Mouse (Mus musculus): ENCODE data around the gene Snrnp27. TPM values are rescaled to one million over a fixed set of nuclear protein-coding genes. Genes with fewer than 3 reads are reported as not detected.

Snrnp27 gene
- total and polyA plus RNA-seq, 2 experiments from 2014 or later = 10.3 to 86.6 TPM

DNA sequence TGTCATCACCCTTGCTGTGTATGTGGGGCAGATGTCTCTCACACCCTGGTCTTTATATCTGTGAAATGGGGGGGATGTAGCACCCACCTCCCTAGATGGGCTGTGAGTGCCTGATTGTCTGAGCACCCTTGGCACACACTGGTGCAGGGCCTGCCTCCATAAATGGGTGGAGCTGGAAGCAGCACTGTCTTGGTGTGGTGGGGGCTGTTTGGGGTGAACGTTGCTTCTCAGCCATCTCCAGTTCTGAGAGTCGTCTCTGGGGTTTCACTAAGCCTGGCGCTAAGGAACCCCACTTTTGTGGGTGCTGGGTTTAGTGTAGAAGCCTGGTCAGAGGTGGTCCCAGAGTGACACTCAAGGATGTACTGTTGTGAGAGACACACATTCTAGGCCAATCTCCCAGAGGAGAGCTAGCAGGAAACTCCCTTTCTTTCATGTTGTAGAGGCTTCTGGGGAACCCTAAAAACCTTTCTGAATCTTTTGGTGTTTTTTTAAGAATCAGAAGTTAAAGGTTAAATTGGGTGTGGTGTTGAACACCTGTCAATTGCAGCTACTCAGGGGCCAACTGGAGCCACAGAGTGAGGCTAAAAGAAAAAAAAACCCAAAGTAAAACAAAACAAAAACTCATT lies 39.4 kb downstream of the Snrnp27 start:
- Histone ChIP-seq H3K4me3 (ENCODE audit: low read depth, low read length) (no peak overlapping the region), H3K27me3 (ENCODE audit: control insufficient read depth, insufficient read depth, low read length) (no peaks in the 10 kb centered on the region), H3K9me3 (replicated peaks; ENCODE audit: control insufficient read depth, low read length) (no peaks in the 10 kb centered on the region), H3K4me1 (ENCODE audit: control insufficient read depth, insufficient read depth) (no peaks in the 10 kb centered on the region), H3K36me3 (replicated peaks; ENCODE audit: control insufficient read depth, insufficient read depth, low read length) (peaks cover 18% of the 10 kb centered on the region), H3K4me2 (ENCODE audit: low read depth, low read length) (no peak overlapping the region), H3K9ac (replicated peaks; ENCODE audit: low read depth, low read length) (no peak overlapping the region), H3K27ac (ENCODE audit: low read depth) (no peak overlapping the region)
- TF ChIP-seq CTCF (IDR thresholded peaks at IDR 0.05; ENCODE audit: low read depth) (no peak), EP300 (IDR thresholded peaks at IDR 0.05; ENCODE audit: low read depth) (no peak)
- WGBS = 59% methylated on average over 3 of the region's 3 CpGs
- no peak for ATAC-seq (ENCODE audit: insufficient read depth, low read depth)
- no peak for DNase-seq (ENCODE audit: low spot score)

DNA sequence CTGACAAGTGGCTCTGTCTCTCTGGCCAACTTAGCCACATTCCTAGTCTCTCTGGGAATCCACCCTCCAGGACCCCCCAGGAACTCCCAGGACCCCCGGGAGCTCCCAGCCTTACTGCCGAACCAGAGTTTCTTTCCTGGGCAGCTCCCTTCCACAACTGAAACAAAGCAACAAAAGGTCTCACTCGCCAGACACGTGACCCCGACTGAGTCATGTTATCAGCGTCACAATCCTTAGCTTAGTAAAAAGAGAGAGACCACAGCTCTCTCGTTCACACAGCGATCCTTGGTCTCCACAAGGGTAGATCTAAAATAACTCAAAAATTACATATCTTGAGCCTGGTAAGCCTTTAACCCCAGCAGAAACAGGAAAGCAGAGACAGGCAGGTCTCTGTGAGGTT lies 42.6 kb downstream of the Snrnp27 start:
- no peaks in the 10 kb centered on the region for H3K9me3 ChIP-seq (replicated peaks; ENCODE audit: control insufficient read depth, low read length)
- WGBS = 54% methylated on average over 8 of the region's 8 CpGs
- DNase-seq (ENCODE audit: low spot score) (no peak), ATAC-seq (ENCODE audit: insufficient read depth, low read depth) (no peak)
- no peaks in the 10 kb centered on the region for H3K4me1 ChIP-seq (ENCODE audit: control insufficient read depth, insufficient read depth)
- H3K27ac ChIP-seq (ENCODE audit: low read depth) = no peak overlapping the region
- no peak for TF ChIP-seq EP300 (IDR thresholded peaks at IDR 0.05; ENCODE audit: low read depth)
- TF ChIP-seq CTCF (IDR thresholded peaks at IDR 0.05; ENCODE audit: low read depth) = no peak
- no peak overlapping the region for H3K4me2 ChIP-seq (ENCODE audit: low read depth, low read length)
- H3K9ac ChIP-seq (replicated peaks; ENCODE audit: low read depth, low read length) = no peak overlapping the region
- H3K4me3 ChIP-seq (ENCODE audit: low read depth, low read length) = no peak overlapping the region
- H3K27me3 ChIP-seq (ENCODE audit: control insufficient read depth, insufficient read depth, low read length) = no peaks in the 10 kb centered on the region
- no peaks in the 10 kb centered on the region for H3K36me3 ChIP-seq (replicated peaks; ENCODE audit: control insufficient read depth, insufficient read depth, low read length)

DNA sequence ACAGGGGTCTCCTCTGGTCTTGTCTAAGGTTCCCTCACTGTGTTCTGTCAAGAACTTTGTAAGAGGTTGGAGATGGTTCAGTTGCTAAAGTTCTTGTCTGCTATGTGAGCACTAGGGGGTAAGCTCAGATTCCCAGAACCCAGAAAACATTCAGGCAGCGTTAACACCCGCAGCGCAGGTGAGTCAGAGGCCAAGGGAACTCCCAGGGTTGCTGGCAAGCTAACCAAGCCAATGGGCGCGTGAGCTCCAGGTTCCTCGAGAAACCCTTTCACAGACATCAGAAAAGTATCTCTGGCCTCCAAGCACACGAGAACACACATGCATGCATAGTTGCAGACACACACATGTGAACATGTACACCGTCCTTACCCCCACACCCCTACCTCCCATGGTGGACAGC lies 43.5 kb downstream of the Snrnp27 start:
- ATAC-seq (ENCODE audit: insufficient read depth, low read depth) = no peak
- H3K27ac ChIP-seq (ENCODE audit: low read depth) = no peak overlapping the region
- no peak overlapping the region for H3K4me2 ChIP-seq (ENCODE audit: low read depth, low read length)
- H3K36me3 ChIP-seq (replicated peaks; ENCODE audit: control insufficient read depth, insufficient read depth, low read length) = no peaks in the 10 kb centered on the region
- 0 out of 2 replicates have a peak, but pooled peaks cover 3% of the 10 kb centered on the region for H3K4me1 ChIP-seq (ENCODE audit: control insufficient read depth, insufficient read depth)
- H3K4me3 ChIP-seq (ENCODE audit: low read depth, low read length) = no peak overlapping the region
- TF ChIP-seq CTCF (IDR thresholded peaks at IDR 0.05; ENCODE audit: low read depth) (no peak), EP300 (IDR thresholded peaks at IDR 0.05; ENCODE audit: low read depth) (no peak)
- WGBS = 87% methylated on average over 8 of the region's 8 CpGs
- DNase-seq (ENCODE audit: low spot score) = no peak
- no peak overlapping the region for H3K9ac ChIP-seq (replicated peaks; ENCODE audit: low read depth, low read length)
- no peaks in the 10 kb centered on the region for H3K27me3 ChIP-seq (ENCODE audit: control insufficient read depth, insufficient read depth, low read length)
- no peaks in the 10 kb centered on the region for H3K9me3 ChIP-seq (replicated peaks; ENCODE audit: control insufficient read depth, low read length)

DNA sequence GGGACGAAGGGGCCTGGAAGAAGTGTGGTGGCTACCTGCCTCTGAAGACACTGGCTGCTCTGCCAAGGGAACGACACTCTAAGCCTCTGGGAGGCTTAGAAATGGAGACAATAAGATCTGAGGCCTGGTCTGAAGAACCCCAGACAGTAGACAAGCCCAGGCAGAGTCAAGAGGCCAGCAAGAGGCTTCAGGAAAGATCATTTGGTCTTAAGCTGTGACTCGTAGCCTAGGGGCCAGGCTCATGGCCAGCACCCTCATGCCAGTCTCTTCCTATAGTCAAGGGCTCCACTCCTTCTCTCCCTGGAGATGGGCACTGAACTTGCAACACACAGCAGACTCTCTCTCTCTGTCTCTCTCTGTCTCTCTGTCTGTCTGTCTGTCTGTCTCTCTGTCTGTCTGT lies 44.2 kb downstream of the Snrnp27 start:
- H3K4me2 ChIP-seq (ENCODE audit: low read depth, low read length) = no peak overlapping the region
- 76% methylated on average over 3 of the region's 3 CpGs for WGBS

DNA sequence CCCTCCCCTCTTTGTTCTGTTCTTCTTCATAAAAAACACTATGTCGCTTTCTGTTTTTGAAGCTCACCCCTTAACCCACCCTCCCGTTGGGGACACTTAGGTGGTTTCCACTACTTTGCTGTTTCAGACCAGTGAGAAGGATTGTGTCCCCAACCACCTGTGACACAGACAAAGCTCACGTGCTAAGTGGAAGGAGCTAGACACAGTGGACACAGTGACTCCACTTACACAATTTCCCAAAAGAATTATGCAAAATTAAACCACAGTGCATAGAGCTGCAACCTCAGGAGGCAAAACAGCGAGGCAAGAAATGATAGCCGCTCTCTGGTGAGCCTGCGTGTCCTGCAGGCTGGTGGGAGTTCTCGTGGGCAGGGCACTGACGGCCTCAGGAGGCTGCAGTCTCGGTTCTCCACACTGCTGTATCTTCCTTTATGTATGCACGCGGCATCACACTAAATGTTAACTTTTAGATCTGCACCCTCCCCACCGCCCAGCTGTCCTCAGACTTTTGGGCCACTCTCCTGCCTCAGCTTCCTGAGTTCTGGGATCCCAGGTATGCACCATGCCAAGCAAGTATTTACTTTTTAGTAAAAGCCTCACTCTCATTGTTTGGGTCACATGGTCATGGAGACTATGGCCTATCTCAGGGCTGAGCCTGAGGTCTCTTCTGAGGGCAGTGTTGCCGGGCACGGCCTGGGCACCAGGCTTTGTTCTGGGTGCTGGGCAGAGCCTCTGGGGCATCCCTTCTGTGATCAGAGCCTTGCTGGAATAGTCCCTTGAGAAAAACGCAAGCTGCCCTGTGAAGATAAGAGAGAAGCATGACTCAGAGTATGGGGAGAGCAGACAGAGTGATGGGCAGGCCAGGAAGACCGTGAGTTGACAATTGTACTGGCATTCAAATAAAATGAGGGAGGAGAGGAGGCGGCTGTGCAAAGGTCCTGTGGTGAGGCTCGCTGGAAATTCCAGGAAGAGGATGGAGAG lies 44.9 kb downstream of the Snrnp27 start:
- Histone ChIP-seq H3K9ac (replicated peaks; ENCODE audit: low read depth, low read length) (no peak overlapping the region), H3K4me2 (ENCODE audit: low read depth, low read length) (no peak overlapping the region), H3K36me3 (replicated peaks; ENCODE audit: control insufficient read depth, insufficient read depth, low read length) (no peaks in the 10 kb centered on the region), H3K4me3 (ENCODE audit: low read depth, low read length) (no peak overlapping the region), H3K9me3 (replicated peaks; ENCODE audit: control insufficient read depth, low read length) (no peaks in the 10 kb centered on the region), H3K27ac (ENCODE audit: low read depth) (no peak overlapping the region), H3K27me3 (ENCODE audit: control insufficient read depth, insufficient read depth, low read length) (no peaks in the 10 kb centered on the region), H3K4me1 (ENCODE audit: control insufficient read depth, insufficient read depth) (0 out of 2 replicates have a peak, but pooled peaks cover 3% of the 10 kb centered on the region)
- WGBS = 74% methylated on average over 18 of the region's 18 CpGs
- no peak for TF ChIP-seq EP300 (IDR thresholded peaks at IDR 0.05; ENCODE audit: low read depth)
- TF ChIP-seq CTCF (IDR thresholded peaks at IDR 0.05; ENCODE audit: low read depth) = no peak
- ATAC-seq (ENCODE audit: insufficient read depth, low read depth) = no peak
- DNase-seq (ENCODE audit: low spot score) = no peak

More for the DNA sequence above, 44.2 kb downstream of the Snrnp27 start:
- no peak for TF ChIP-seq EP300 (IDR thresholded peaks at IDR 0.05; ENCODE audit: low read depth)
- no peak for TF ChIP-seq CTCF (IDR thresholded peaks at IDR 0.05; ENCODE audit: low read depth)
- no peaks in the 10 kb centered on the region for H3K27me3 ChIP-seq (ENCODE audit: control insufficient read depth, insufficient read depth, low read length)
- ATAC-seq (ENCODE audit: insufficient read depth, low read depth) = no peak
- no peaks in the 10 kb centered on the region for H3K36me3 ChIP-seq (replicated peaks; ENCODE audit: control insufficient read depth, insufficient read depth, low read length)
- H3K4me1 ChIP-seq (ENCODE audit: control insufficient read depth, insufficient read depth) = 0 out of 2 replicates have a peak, but pooled peaks cover 3% of the 10 kb centered on the region
- no peaks in the 10 kb centered on the region for H3K9me3 ChIP-seq (replicated peaks; ENCODE audit: control insufficient read depth, low read length)
- H3K27ac ChIP-seq (ENCODE audit: low read depth) = no peak overlapping the region
- no peak overlapping the region for H3K4me3 ChIP-seq (ENCODE audit: low read depth, low read length)
- H3K9ac ChIP-seq (replicated peaks; ENCODE audit: low read depth, low read length) = no peak overlapping the region
- DNase-seq (ENCODE audit: low spot score) = no peak

Measured in heart, postnatal 0 days (tissue).